Mouse (Mus musculus) testis, adult 2 months (tissue): ENCODE data around the gene Arpin. TPM values are rescaled to one million over a fixed set of nuclear protein-coding genes. Genes with fewer than 3 reads are reported as not detected.

Source experiments
- H3K27ac ChIP-seq: fragments of 200-500 bp; 2 replicates; pipeline ENCODE4 v1.5.1; 2012; ENCODE audit warnings: low read depth, low read length; ENCODE audit not compliant: control insufficient read depth, insufficient read depth
- H3K27me3 ChIP-seq: fragments of 200-500 bp; 2 replicates; pipeline ENCODE4 v1.6.1; 2012; ENCODE audit warnings: mild to moderate bottlenecking, low read length, moderate library complexity; ENCODE audit not compliant: control insufficient read depth, insufficient read depth
- H3K36me3 ChIP-seq: fragments of 200-500 bp; 2 replicates; pipeline ENCODE4 v1.6.1; 2012; ENCODE audit warnings: mild to moderate bottlenecking, low read length; ENCODE audit not compliant: control insufficient read depth, insufficient read depth
- H3K4me1 ChIP-seq: fragments of 200-500 bp; 2 replicates; pipeline ENCODE4 v1.6.1; 2012; ENCODE audit warnings: low read length; ENCODE audit not compliant: control insufficient read depth, insufficient read depth
- H3K4me3 ChIP-seq: fragments of 200-500 bp; 2 replicates; pipeline ENCODE4 v1.5.1; 2012; ENCODE audit warnings: low read depth, mild to moderate bottlenecking, low read length, moderate library complexity, mixed read lengths; ENCODE audit not compliant: control insufficient read depth
- CTCF ChIP-seq: fragments of 200-500 bp; IDR thresholded peaks from 2 replicates; pipeline ENCODE4 v1.5.1; 2012; ENCODE audit warnings: low read depth, mild to moderate bottlenecking, inconsistent platforms, low read length, moderate library complexity; ENCODE audit not compliant: control insufficient read depth, insufficient read depth, insufficient replicate concordance
- POLR2A ChIP-seq: fragments of 200-500 bp; IDR thresholded peaks from 2 replicates; pipeline ENCODE4 v1.6.1; 2012; ENCODE audit warnings: low read depth, mild to moderate bottlenecking, inconsistent platforms, low read length, moderate library complexity; ENCODE audit not compliant: control insufficient read depth
- polyA plus RNA-seq: library from polyadenylated mRNA; depleted of rRNA; stranded (reverse); fragments of >200 nt; gene quantifications from 2 replicates; pipeline ENCODE4 v1.2.3, GENCODE M21; 2012

Arpin gene
- polyA plus RNA-seq, 1 experiment, result 0.51 TPM

GRCm38 (mm10) chr7:79892576-79893428 lies 42.4 kb downstream of the Arpin start:
- no peak for TF ChIP-seq POLR2A
- TF ChIP-seq CTCF, result no peak
- no peaks in the 10 kb centered on the region for H3K4me1 ChIP-seq
- H3K27ac ChIP-seq, result no peak overlapping the region
- H3K36me3 ChIP-seq, result no peaks in the 10 kb centered on the region
- no peak overlapping the region for H3K4me3 ChIP-seq
- H3K27me3 ChIP-seq, result no peaks in the 10 kb centered on the region

- Histone ChIP-seq H3K27me3 (no peaks in the 10 kb centered on the region), H3K4me1 (no peaks in the 10 kb centered on the region), H3K4me3 (no peak overlapping the region), H3K36me3 (no peaks in the 10 kb centered on the region), H3K27ac (no peak overlapping the region)
- TF ChIP-seq CTCF (no peak), POLR2A (no peak)
Observed at GRCm38 (mm10) chr7:79890436-79891221, 44.5 kb downstream of the Arpin start.

GRCm38 (mm10) chr7:79888603-79889002 lies 46.6 kb downstream of the Arpin start:
- Histone ChIP-seq H3K4me1 (no peaks in the 10 kb centered on the region), H3K27ac (no peak overlapping the region), H3K27me3 (no peaks in the 10 kb centered on the region), H3K4me3 (no peak overlapping the region), H3K36me3 (no peaks in the 10 kb centered on the region)
- TF ChIP-seq CTCF (no peak), POLR2A (no peak)

- no peak overlapping the region for H3K27ac ChIP-seq
- TF ChIP-seq CTCF (no peak), POLR2A (no peak)
- H3K4me1 ChIP-seq, result no peaks in the 10 kb centered on the region
- no peak overlapping the region for H3K4me3 ChIP-seq
- H3K27me3 ChIP-seq, result no peaks in the 10 kb centered on the region
- H3K36me3 ChIP-seq, result no peaks in the 10 kb centered on the region
Observed at GRCm38 (mm10) chr7:79883613-79884334, 51.4 kb downstream of the Arpin start.

- Histone ChIP-seq H3K27ac (no peak overlapping the region), H3K4me1 (no peaks in the 10 kb centered on the region), H3K27me3 (no peaks in the 10 kb centered on the region), H3K4me3 (no peak overlapping the region), H3K36me3 (no peaks in the 10 kb centered on the region)
- no peak for TF ChIP-seq POLR2A
- no peak for TF ChIP-seq CTCF
Observed at GRCm38 (mm10) chr7:79881901-79882300, 53.3 kb downstream of the Arpin start.

GRCm38 (mm10) chr7:79880998-79881397 lies 54.2 kb downstream of the Arpin start:
- TF ChIP-seq POLR2A, result no peak
- no peak for TF ChIP-seq CTCF
- Histone ChIP-seq H3K27ac (no peak overlapping the region), H3K27me3 (no peaks in the 10 kb centered on the region), H3K4me1 (no peaks in the 10 kb centered on the region), H3K4me3 (no peak overlapping the region), H3K36me3 (no peaks in the 10 kb centered on the region)

- Histone ChIP-seq H3K36me3 (no peaks in the 10 kb centered on the region), H3K4me3 (no peak overlapping the region), H3K4me1 (no peaks in the 10 kb centered on the region), H3K27ac (no peak overlapping the region), H3K27me3 (no peaks in the 10 kb centered on the region)
- TF ChIP-seq CTCF (no peak), POLR2A (no peak)
Observed at GRCm38 (mm10) chr7:79880033-79880432, 55.1 kb downstream of the Arpin start.
